Mouse (Mus musculus) lung, postnatal 0 days (tissue): ENCODE data around the gene Eml1. TPM values are rescaled to one million over a fixed set of nuclear protein-coding genes. Genes with fewer than 3 reads are reported as not detected.

ENCODE experiments used
- ATAC-seq: fragments of 200-750 bp; cut with Nextera tagmentation; 2 replicates; pipeline ENCODE4 v1.8.0; 2017; ENCODE audit warnings: moderate library complexity
- DNase-seq: peaks from one replicate; pipeline ENCODE4 v3.0.0-alpha.2; 2016; ENCODE audit warnings: low spot score
- H3K27ac ChIP-seq: fragments of 300-500 bp; sonication (generic); 2 replicates; pipeline ENCODE4 v1.5.1; 2014; ENCODE audit warnings: antibody characterized with exemption, mild to moderate bottlenecking, low read length, mixed read lengths
- H3K27me3 ChIP-seq: fragments of 300-500 bp; sonication (generic); replicated peaks from 2 replicates; pipeline ENCODE4 v1.6.1; 2014; ENCODE audit warnings: low read length, mixed read lengths; ENCODE audit not compliant: insufficient read depth
- H3K36me3 ChIP-seq: fragments of 300-500 bp; sonication (generic); 2 replicates; pipeline ENCODE4 v1.6.1; 2014; ENCODE audit warnings: low read length, mixed read lengths; ENCODE audit not compliant: insufficient read depth
- H3K4me1 ChIP-seq: fragments of 300-500 bp; sonication (generic); 2 replicates; pipeline ENCODE4 v1.6.1; 2014; ENCODE audit warnings: antibody characterized with exemption, low read depth, low read length, mixed read lengths; ENCODE audit not compliant: insufficient read depth
- H3K4me2 ChIP-seq: fragments of 300-500 bp; sonication (generic); replicated peaks from 2 replicates; pipeline ENCODE4 v1.6.1; 2014; ENCODE audit warnings: low read depth, mild to moderate bottlenecking, low read length, moderate library complexity, mixed read lengths
- H3K4me3 ChIP-seq: fragments of 300-500 bp; sonication (generic); 2 replicates; pipeline ENCODE4 v1.5.1; 2014; ENCODE audit warnings: low read depth, low read length
- H3K9ac ChIP-seq: fragments of 300-500 bp; sonication (generic); replicated peaks from 2 replicates; pipeline ENCODE4 v1.6.1; 2014; ENCODE audit warnings: low read depth, mild to moderate bottlenecking
- H3K9me3 ChIP-seq: fragments of 300-500 bp; sonication (generic); 2 replicates; pipeline ENCODE4 v1.6.1; 2016; ENCODE audit warnings: low read length, mixed read lengths
- CTCF ChIP-seq: IDR thresholded peaks from 2 replicates; pipeline ENCODE4 v1.5.1; 2016; ENCODE audit warnings: antibody characterized with exemption, mild to moderate bottlenecking
- EP300 ChIP-seq: IDR thresholded peaks from 2 replicates; pipeline ENCODE4 v1.6.1; 2016; ENCODE audit warnings: antibody characterized with exemption, mild to moderate bottlenecking, control low read depth
- WGBS: fragments of 180-500 bp; shearing (Covaris S2); extraction: QIAGEN DNeasy Blood & Tissue Kit; methylation state at CpG from one replicate; pipeline ENCODE4 v1.1.7; 2014; 5-methylcytosine and 5-hydroxymethylcytosine counted together
- polyA plus RNA-seq: library from polyadenylated mRNA; unstranded; fragments of >200 nt; fragmentation: Nextera tagmentation; extraction: Ambion mirVana; gene quantifications from 2 replicates; pipeline ENCODE4 v1.2.1, GENCODE M21; 2015

The Eml1 gene
- polyA plus RNA-seq, 1 experiment from 2014 or later: 55.0 TPM

DNA sequence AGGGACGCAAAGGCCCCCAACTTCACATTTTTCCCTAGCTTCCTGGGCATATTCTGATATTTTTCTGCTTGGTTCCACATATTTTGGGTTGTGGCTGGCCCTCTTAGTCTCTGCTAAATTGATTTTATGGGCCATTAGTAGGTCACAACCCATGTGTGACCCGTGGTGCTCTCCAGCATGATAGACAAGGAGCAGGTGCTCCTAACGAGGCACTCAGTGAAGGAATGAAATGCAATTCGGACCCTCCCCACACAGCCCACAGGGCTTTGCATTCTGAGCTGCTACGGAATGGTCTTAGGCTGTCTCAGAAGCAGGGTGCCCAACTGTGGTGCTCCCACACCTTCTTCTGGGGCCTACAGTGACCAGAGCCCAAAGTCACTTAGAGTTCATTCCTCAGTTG lies 38.3 kb downstream of the Eml1 start:
- H3K27me3 ChIP-seq: no peaks in the 10 kb centered on the region
- H3K9ac ChIP-seq: no peak overlapping the region
- no peaks in the 10 kb centered on the region for H3K9me3 ChIP-seq
- no peak overlapping the region for H3K27ac ChIP-seq
- H3K4me1 ChIP-seq: no peaks in the 10 kb centered on the region
- ATAC-seq (no peak), DNase-seq (no peak)
- H3K36me3 ChIP-seq: no peaks in the 10 kb centered on the region
- TF ChIP-seq CTCF (no peak), EP300 (no peak)
- no peak overlapping the region for H3K4me3 ChIP-seq
- 71% methylated on average over 5 of the region's 5 CpGs for WGBS
- no peak overlapping the region for H3K4me2 ChIP-seq

GRCm38 (mm10) chr12:108410416-108411208 lies 39.9 kb downstream of the Eml1 start:
- Histone ChIP-seq H3K4me2 (no peak overlapping the region), H3K4me3 (no peak overlapping the region), H3K9me3 (no peaks in the 10 kb centered on the region), H3K36me3 (no peaks in the 10 kb centered on the region), H3K4me1 (no peaks in the 10 kb centered on the region), H3K9ac (no peak overlapping the region), H3K27ac (no peak overlapping the region), H3K27me3 (no peaks in the 10 kb centered on the region)
- 69% methylated on average over 14 of the region's 14 CpGs for WGBS
- DNase-seq: no peak
- no peak for ATAC-seq
- TF ChIP-seq CTCF: no peak
- no peak for TF ChIP-seq EP300

DNA sequence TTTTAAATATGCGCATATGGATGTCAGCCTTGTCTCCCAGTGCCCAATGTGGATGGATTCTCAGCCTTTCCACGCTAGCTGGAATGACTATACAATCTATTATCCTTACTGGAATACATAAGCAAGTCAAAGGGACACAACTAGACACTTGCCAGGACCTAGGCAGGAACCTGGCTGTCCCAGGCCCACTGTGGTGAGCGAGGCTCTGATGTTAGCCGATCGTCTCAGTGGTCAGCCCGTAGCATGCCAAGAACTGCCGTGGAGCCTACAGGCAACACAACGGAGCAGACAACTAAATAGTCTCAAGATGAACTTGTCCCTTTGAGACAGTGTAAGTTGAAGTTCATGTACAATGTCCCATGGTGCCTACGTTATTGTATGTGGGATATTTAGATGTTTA lies 44.2 kb downstream of the Eml1 start:
- Histone ChIP-seq H3K4me1 (no peaks in the 10 kb centered on the region), H3K9ac (no peak overlapping the region), H3K27me3 (no peaks in the 10 kb centered on the region), H3K27ac (no peak overlapping the region), H3K36me3 (no peaks in the 10 kb centered on the region), H3K9me3 (no peaks in the 10 kb centered on the region), H3K4me2 (no peak overlapping the region), H3K4me3 (no peak overlapping the region)
- DNase-seq (no peak), ATAC-seq (no peak)
- 93% methylated on average over 9 of the region's 9 CpGs for WGBS
- TF ChIP-seq CTCF (no peak), EP300 (no peak)

GRCm38 (mm10) chr12:108419570-108419969 lies 48.8 kb downstream of the Eml1 start:
- no peak overlapping the region for H3K9ac ChIP-seq
- no peaks in the 10 kb centered on the region for H3K4me1 ChIP-seq
- H3K4me2 ChIP-seq: no peak overlapping the region
- DNase-seq (no peak), ATAC-seq (no peak)
- no peak overlapping the region for H3K27ac ChIP-seq
- H3K9me3 ChIP-seq: no peaks in the 10 kb centered on the region
- no peak overlapping the region for H3K4me3 ChIP-seq
- H3K36me3 ChIP-seq: no peaks in the 10 kb centered on the region; the same call in 1 of the 2 replicates
- H3K27me3 ChIP-seq: no peaks in the 10 kb centered on the region
- TF ChIP-seq EP300 (no peak), CTCF (no peak)

DNA sequence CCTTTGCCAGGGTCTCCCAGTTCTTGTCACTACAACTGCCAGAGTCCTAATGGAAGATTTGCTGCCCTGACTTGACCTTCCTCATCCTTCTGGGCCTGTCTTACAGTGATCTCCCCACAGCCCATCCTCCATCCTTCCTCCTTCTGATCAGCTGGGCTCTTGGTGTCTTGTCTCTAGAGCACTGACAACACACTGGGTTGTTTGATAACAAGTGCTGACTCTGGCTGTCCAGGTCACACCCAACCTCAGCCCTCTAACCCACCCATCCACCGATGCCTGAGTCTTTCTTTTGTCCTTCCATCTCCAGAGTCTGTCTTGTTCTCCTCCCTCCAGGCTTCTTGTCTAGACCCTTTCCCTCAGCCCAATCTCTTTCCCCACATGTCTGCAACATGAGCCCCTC lies 50.7 kb downstream of the Eml1 start:
- Histone ChIP-seq H3K9ac (no peak overlapping the region), H3K4me2 (no peak overlapping the region), H3K36me3 (no peaks in the 10 kb centered on the region; the same call in 1 of the 2 replicates), H3K9me3 (no peaks in the 10 kb centered on the region), H3K27ac (no peak overlapping the region), H3K4me1 (no peaks in the 10 kb centered on the region), H3K4me3 (no peak overlapping the region), H3K27me3 (no peaks in the 10 kb centered on the region)
- no peak for TF ChIP-seq CTCF
- TF ChIP-seq EP300: no peak
- DNase-seq (no peak), ATAC-seq (no peak)
- WGBS: 83% methylated on average over 1 of the region's 1 CpGs

- Histone ChIP-seq H3K4me2 (peak overlapping the region; percentile 89), H3K27ac (peak overlapping the region; percentile 84; the same call in 1 of the 2 replicates), H3K36me3 (no peaks in the 10 kb centered on the region; the same call in 1 of the 2 replicates), H3K4me1 (no peaks in the 10 kb centered on the region), H3K4me3 (peak overlapping the region; percentile 79), H3K9me3 (no peaks in the 10 kb centered on the region), H3K9ac (peak overlapping the region; percentile 75; the same call in 1 of the 2 replicates), H3K27me3 (no peaks in the 10 kb centered on the region)
- peak; percentile 47 for TF ChIP-seq CTCF
- no peak for TF ChIP-seq EP300
- DNase-seq (peak; percentile 82), ATAC-seq (peak; percentile 72)
- 1% methylated on average over 14 of the region's 14 CpGs for WGBS
These were observed 51.7 kb downstream of the Eml1 start for GRCm38 (mm10) chr12:108422495-108422857.
